Mouse (Mus musculus) G1E (cell line): ENCODE data around the gene Atf1.

Source experiments
- CTCF ChIP-seq: IDR thresholded peaks from 2 replicates; pipeline ENCODE4 v1.5.1; 2012; ENCODE audit warnings: low read depth, low read length, inconsistent platforms, mixed read lengths
- GATA1 ChIP-seq: IDR thresholded peaks from 2 replicates; pipeline ENCODE4 v1.6.1; 2012; ENCODE audit warnings: borderline replicate concordance, low read length, inconsistent platforms, mixed read lengths
- GATA2 ChIP-seq: IDR thresholded peaks from 2 replicates; pipeline ENCODE4 v1.6.1; 2012; ENCODE audit warnings: low read depth, low read length, inconsistent platforms, borderline replicate concordance
- POLR2AphosphoS5 ChIP-seq: IDR thresholded peaks from 2 replicates; pipeline ENCODE4 v1.6.1; 2012; ENCODE audit warnings: low read depth, low read length, inconsistent platforms; ENCODE audit not compliant: insufficient replicate concordance
- TAL1 ChIP-seq: conservative IDR thresholded peaks from 2 replicates; pipeline ENCODE4 v1.6.1; 2012; ENCODE audit warnings: low read depth, low read length, inconsistent platforms, mixed read lengths

DNA sequence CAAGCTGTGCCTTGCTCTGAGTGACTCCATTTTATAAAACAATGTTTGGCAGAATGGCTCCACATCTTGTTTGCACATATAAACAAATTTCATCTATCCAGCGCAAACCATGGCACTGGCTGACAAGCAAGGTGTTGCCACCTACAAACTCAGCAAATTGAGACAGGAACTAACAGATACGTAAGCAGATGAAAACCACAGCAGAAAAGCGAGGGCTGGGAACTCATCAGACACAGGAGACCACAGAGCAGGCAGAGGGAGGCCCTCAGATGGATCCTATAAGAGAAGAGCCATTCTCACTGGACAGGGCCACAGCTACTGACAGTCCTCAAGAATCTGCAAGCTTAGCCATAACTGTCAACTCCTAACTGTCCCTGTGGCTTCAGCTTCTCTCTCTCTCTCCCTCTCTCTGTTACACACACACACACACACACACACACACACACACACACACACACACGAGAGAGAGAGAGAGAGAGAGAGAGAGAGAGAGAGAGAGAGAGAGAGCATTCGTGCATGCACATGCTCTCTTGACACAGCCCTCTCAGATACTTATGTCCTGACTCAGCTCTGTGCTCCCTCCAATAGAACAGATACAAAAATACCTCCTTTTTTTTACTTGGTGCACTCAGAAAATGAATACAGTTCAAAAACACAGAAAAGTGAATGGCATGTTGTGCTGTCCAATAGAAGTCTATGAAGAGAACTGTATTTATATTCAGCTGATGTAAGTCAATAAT, 38.1 kb downstream of the Atf1 start:
- no peak for TF ChIP-seq CTCF
- no peak for TF ChIP-seq GATA1
- TF ChIP-seq GATA2: no peak
- no peak for TF ChIP-seq TAL1
- no peak for TF ChIP-seq POLR2AphosphoS5
